Mouse (Mus musculus): ENCODE measurements at regions not wholly inside any gene's neighbourhood (a gene's known extent, or its start where the extent isn't known, plus 50 kb on each side); places are given as distances from the start of the nearest gene placed in this dataset.

DNA sequence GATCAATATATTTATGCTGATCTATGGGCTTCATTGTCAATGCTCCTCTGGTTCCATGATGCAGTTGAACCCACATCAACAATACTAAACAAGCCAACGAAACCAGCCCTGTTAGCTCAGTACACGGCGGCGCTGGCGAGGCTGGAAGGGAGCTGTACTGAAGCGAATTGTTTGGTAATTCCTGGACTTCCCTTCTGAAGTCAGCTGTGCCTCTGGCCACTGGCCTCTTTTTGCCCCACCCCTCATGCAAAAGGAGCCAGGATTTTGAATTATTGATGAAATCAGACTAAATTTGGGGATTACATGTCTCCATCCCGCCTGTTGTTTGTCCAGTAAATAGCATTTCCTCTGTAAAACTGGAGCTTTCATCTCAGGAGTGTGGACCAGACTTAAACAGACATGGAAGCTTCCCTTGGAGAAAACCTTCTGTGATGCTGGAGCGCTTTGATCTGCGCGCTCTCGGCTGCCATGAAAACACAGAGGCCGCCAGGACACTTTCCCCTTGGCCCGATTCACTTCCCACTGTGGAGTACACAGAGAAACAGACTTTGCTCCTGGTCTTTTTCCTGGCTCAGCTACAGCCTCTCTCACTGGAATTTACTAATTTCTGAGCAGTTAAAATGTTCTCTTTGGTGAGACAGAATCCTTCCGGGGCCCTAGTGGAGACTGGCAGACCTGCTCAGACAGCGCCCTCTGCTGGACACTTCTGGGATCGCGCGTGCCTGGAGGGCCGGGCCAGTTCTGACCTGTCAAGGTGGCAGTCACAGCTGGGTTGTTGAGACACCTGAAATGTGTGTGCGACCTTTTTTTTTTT lies 412.9 kb upstream of the Gm6657 start:
- H3K9me3 ChIP-seq (replicated peaks; ENCODE audit: control insufficient read depth, low read length), result no peaks in the 10 kb centered on the region
- no peak overlapping the region for H3K27ac ChIP-seq (ENCODE audit: low read depth, low read length)
- 0 out of 2 replicates have a peak, but pooled peaks cover 3% of the 10 kb centered on the region for H3K27me3 ChIP-seq (ENCODE audit: control insufficient read depth, insufficient read depth, low read length)
- peak overlapping the region; percentile 37 for H3K4me2 ChIP-seq
- H3K4me1 ChIP-seq (ENCODE audit: control insufficient read depth, insufficient read depth, low read length), result no peaks in the 10 kb centered on the region
- 31% methylated on average over 20 of the region's 20 CpGs for WGBS (ENCODE audit: insufficient replicate concordance)
- peak overlapping the region; percentile 23 for H3K4me3 ChIP-seq (ENCODE audit: low read depth, low read length)
- H3K9ac ChIP-seq (ENCODE audit: low read depth, low read length), result 0 out of 2 replicates have a peak overlapping the region, but pooled peaks have one; percentile 2
- no peaks in the 10 kb centered on the region for H3K36me3 ChIP-seq (ENCODE audit: control insufficient read depth, insufficient read depth, low read length)
- ATAC-seq (replicated peaks; ENCODE audit: insufficient number of reproducible peaks, low FRiP score, low TSS enrichment), result no peak

- H3K4me3 ChIP-seq (ENCODE audit: low read depth, low read length), result no peak overlapping the region
- H3K27me3 ChIP-seq (ENCODE audit: control insufficient read depth, insufficient read depth, low read length), result 0 out of 2 replicates have a peak, but pooled peaks cover 3% of the 10 kb centered on the region
- H3K4me1 ChIP-seq (ENCODE audit: control insufficient read depth, insufficient read depth, low read length), result no peaks in the 10 kb centered on the region
- H3K9me3 ChIP-seq (replicated peaks; ENCODE audit: control insufficient read depth, low read length), result no peaks in the 10 kb centered on the region
- no peak overlapping the region for H3K27ac ChIP-seq (ENCODE audit: low read depth, low read length)
- WGBS (ENCODE audit: insufficient replicate concordance), result 86% methylated on average over 9 of the region's 9 CpGs
- ATAC-seq (replicated peaks; ENCODE audit: insufficient number of reproducible peaks, low FRiP score, low TSS enrichment), result no peak
- H3K36me3 ChIP-seq (ENCODE audit: control insufficient read depth, insufficient read depth, low read length), result no peaks in the 10 kb centered on the region
- H3K9ac ChIP-seq (ENCODE audit: low read depth, low read length), result no peak overlapping the region
- no peak overlapping the region for H3K4me2 ChIP-seq
Measured at GRCm38 (mm10) chr12:77783909-77784308, 410.1 kb upstream of the Gm6657 start.

DNA sequence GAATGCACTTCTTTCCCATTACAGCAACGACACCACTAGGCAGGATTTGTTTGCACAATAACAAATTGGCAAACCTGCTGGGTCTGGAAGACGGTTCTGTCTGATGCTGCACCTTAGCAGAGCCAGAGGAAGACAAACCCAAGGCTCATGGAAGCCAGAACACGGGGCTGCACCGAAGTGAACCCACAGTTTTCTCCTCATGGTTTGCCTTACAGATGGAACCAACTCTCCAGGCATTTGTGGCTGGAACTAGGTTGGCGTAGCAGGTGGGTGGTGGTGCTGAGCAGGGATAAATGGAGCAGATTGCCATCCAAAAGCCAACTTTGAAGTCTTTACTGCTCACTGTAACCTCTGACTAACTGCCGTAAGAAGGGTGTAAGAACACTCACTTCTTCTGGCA lies 408.4 kb upstream of the Gm6657 start:
- no peak overlapping the region for H3K4me2 ChIP-seq
- peaks cover 1% of the 10 kb centered on the region; the same call in 1 of the 2 replicates for H3K27me3 ChIP-seq (ENCODE audit: control insufficient read depth, insufficient read depth, low read length)
- no peak overlapping the region for H3K4me3 ChIP-seq (ENCODE audit: low read depth, low read length)
- no peaks in the 10 kb centered on the region for H3K9me3 ChIP-seq (replicated peaks; ENCODE audit: control insufficient read depth, low read length)
- WGBS (ENCODE audit: insufficient replicate concordance), result 78% methylated on average over 6 of the region's 6 CpGs
- peaks cover 7% of the 10 kb centered on the region for H3K4me1 ChIP-seq (ENCODE audit: control insufficient read depth, insufficient read depth, low read length)
- H3K9ac ChIP-seq (ENCODE audit: low read depth, low read length), result no peak overlapping the region
- ATAC-seq (replicated peaks; ENCODE audit: insufficient number of reproducible peaks, low FRiP score, low TSS enrichment), result no peak
- H3K36me3 ChIP-seq (ENCODE audit: control insufficient read depth, insufficient read depth, low read length), result no peaks in the 10 kb centered on the region
- no peak overlapping the region for H3K27ac ChIP-seq (ENCODE audit: low read depth, low read length)

- Histone ChIP-seq H3K9me3 (replicated peaks; ENCODE audit: control insufficient read depth, low read length) (no peaks in the 10 kb centered on the region), H3K27ac (ENCODE audit: low read depth, low read length) (no peak overlapping the region), H3K36me3 (ENCODE audit: control insufficient read depth, insufficient read depth, low read length) (no peaks in the 10 kb centered on the region), H3K4me3 (ENCODE audit: low read depth, low read length) (no peak overlapping the region), H3K4me2 (no peak overlapping the region), H3K27me3 (ENCODE audit: control insufficient read depth, insufficient read depth, low read length) (peaks cover 3% of the 10 kb centered on the region; the same call in 1 of the 2 replicates), H3K4me1 (ENCODE audit: control insufficient read depth, insufficient read depth, low read length) (peaks cover 7% of the 10 kb centered on the region), H3K9ac (ENCODE audit: low read depth, low read length) (no peak overlapping the region)
- no peak for ATAC-seq (replicated peaks; ENCODE audit: insufficient number of reproducible peaks, low FRiP score, low TSS enrichment)
- 59% methylated on average over 4 of the region's 4 CpGs for WGBS (ENCODE audit: insufficient replicate concordance)
Measured at GRCm38 (mm10) chr12:77786678-77787077, 407.4 kb upstream of the Gm6657 start.

GRCm38 (mm10) chr12:77788273-77788672 lies 405.8 kb upstream of the Gm6657 start:
- H3K27ac ChIP-seq (ENCODE audit: low read depth, low read length), result no peak overlapping the region
- H3K9ac ChIP-seq (ENCODE audit: low read depth, low read length), result no peak overlapping the region
- H3K36me3 ChIP-seq (ENCODE audit: control insufficient read depth, insufficient read depth, low read length), result no peaks in the 10 kb centered on the region
- H3K4me3 ChIP-seq (ENCODE audit: low read depth, low read length), result no peak overlapping the region
- no peaks in the 10 kb centered on the region for H3K9me3 ChIP-seq (replicated peaks; ENCODE audit: control insufficient read depth, low read length)
- ATAC-seq (replicated peaks; ENCODE audit: insufficient number of reproducible peaks, low FRiP score, low TSS enrichment), result no peak
- H3K27me3 ChIP-seq (ENCODE audit: control insufficient read depth, insufficient read depth, low read length), result peaks cover 3% of the 10 kb centered on the region; the same call in 1 of the 2 replicates
- H3K4me2 ChIP-seq, result no peak overlapping the region
- WGBS (ENCODE audit: insufficient replicate concordance), result 65% methylated on average over 2 of the region's 2 CpGs
- H3K4me1 ChIP-seq (ENCODE audit: control insufficient read depth, insufficient read depth, low read length), result peaks cover 7% of the 10 kb centered on the region

GRCm38 (mm10) chr12:77789427-77789826 lies 404.6 kb upstream of the Gm6657 start:
- Histone ChIP-seq H3K9me3 (replicated peaks; ENCODE audit: control insufficient read depth, low read length) (no peaks in the 10 kb centered on the region), H3K4me1 (ENCODE audit: control insufficient read depth, insufficient read depth, low read length) (peaks cover 7% of the 10 kb centered on the region), H3K27me3 (ENCODE audit: control insufficient read depth, insufficient read depth, low read length) (peaks cover 3% of the 10 kb centered on the region; the same call in 1 of the 2 replicates), H3K4me2 (peak overlapping the region; percentile 66), H3K4me3 (ENCODE audit: low read depth, low read length) (peak overlapping the region; percentile 15), H3K36me3 (ENCODE audit: control insufficient read depth, insufficient read depth, low read length) (no peaks in the 10 kb centered on the region), H3K9ac (ENCODE audit: low read depth, low read length) (no peak overlapping the region), H3K27ac (ENCODE audit: low read depth, low read length) (no peak overlapping the region)
- WGBS (ENCODE audit: insufficient replicate concordance), result 3% methylated on average over 8 of the region's 8 CpGs
- ATAC-seq (replicated peaks; ENCODE audit: insufficient number of reproducible peaks, low FRiP score, low TSS enrichment), result no peak

- no peak for ATAC-seq (replicated peaks; ENCODE audit: insufficient number of reproducible peaks, low FRiP score, low TSS enrichment)
Measured at GRCm38 (mm10) chr12:77789871-77790270, 404.2 kb upstream of the Gm6657 start.

GRCm38 (mm10) chr12:77790891-77791672 lies 403.0 kb upstream of the Gm6657 start:
- no peak overlapping the region for H3K4me2 ChIP-seq
- no peaks in the 10 kb centered on the region for H3K9me3 ChIP-seq (replicated peaks; ENCODE audit: control insufficient read depth, low read length)
- H3K4me1 ChIP-seq (ENCODE audit: control insufficient read depth, insufficient read depth, low read length), result peaks cover 7% of the 10 kb centered on the region
- ATAC-seq (replicated peaks; ENCODE audit: insufficient number of reproducible peaks, low FRiP score, low TSS enrichment), result no peak
- H3K27me3 ChIP-seq (ENCODE audit: control insufficient read depth, insufficient read depth, low read length), result peaks cover 3% of the 10 kb centered on the region; the same call in 1 of the 2 replicates
- no peak overlapping the region for H3K4me3 ChIP-seq (ENCODE audit: low read depth, low read length)
- no peak overlapping the region for H3K27ac ChIP-seq (ENCODE audit: low read depth, low read length)
- WGBS (ENCODE audit: insufficient replicate concordance), result 81% methylated on average over 13 of the region's 13 CpGs
- no peaks in the 10 kb centered on the region for H3K36me3 ChIP-seq (ENCODE audit: control insufficient read depth, insufficient read depth, low read length)
- H3K9ac ChIP-seq (ENCODE audit: low read depth, low read length), result no peak overlapping the region

More at GRCm38 (mm10) chr12:77789871-77790270, 404.2 kb upstream of the Gm6657 start:
- no peaks in the 10 kb centered on the region for H3K36me3 ChIP-seq (ENCODE audit: control insufficient read depth, insufficient read depth, low read length)
- no peak overlapping the region for H3K9ac ChIP-seq (ENCODE audit: low read depth, low read length)
- H3K4me2 ChIP-seq, result peak overlapping the region; percentile 66
- H3K27ac ChIP-seq (ENCODE audit: low read depth, low read length), result no peak overlapping the region
- no peaks in the 10 kb centered on the region for H3K9me3 ChIP-seq (replicated peaks; ENCODE audit: control insufficient read depth, low read length)
- 26% methylated on average over 14 of the region's 14 CpGs for WGBS (ENCODE audit: insufficient replicate concordance)
- H3K4me3 ChIP-seq (ENCODE audit: low read depth, low read length), result peak overlapping the region; percentile 15
- H3K4me1 ChIP-seq (ENCODE audit: control insufficient read depth, insufficient read depth, low read length), result peaks cover 7% of the 10 kb centered on the region
- peaks cover 3% of the 10 kb centered on the region; the same call in 1 of the 2 replicates for H3K27me3 ChIP-seq (ENCODE audit: control insufficient read depth, insufficient read depth, low read length)
